In genomic region chr2:120724176-120724575, GRCm38 (mm10) we compare ENCODE assay signal across 22 mouse cellular contexts.
"Had no signal": no experiment of that assay in that cellular context is flagged by ENCODE, and none has a peak within 500 bp of the region (broad histone marks: within the 10 kb centered on the region; RNA-seq: fewer than 3 reads in every experiment).

No protein-coding gene starts in this region.

- H3K27me3 ChIP-seq: kidney, embryonic 15.5 days; limb, embryonic 12.5 days; limb, embryonic 15.5 days; midbrain, embryonic 12.5 days; midbrain, embryonic 15.5 days; neural tube, embryonic 13.5 days; stomach, embryonic 15.5 days had no signal

- H3K9ac ChIP-seq: kidney, embryonic 15.5 days; limb, embryonic 12.5 days; limb, embryonic 15.5 days; liver, embryonic 14.5 days; liver, postnatal 0 days; lung, embryonic 14.5 days; midbrain, embryonic 12.5 days; midbrain, embryonic 15.5 days; neural tube, embryonic 13.5 days; stomach, embryonic 15.5 days had no signal

- H3K4me2 ChIP-seq: kidney, embryonic 15.5 days; limb, embryonic 12.5 days; limb, embryonic 15.5 days; liver, embryonic 11.5 days; lung, embryonic 14.5 days; midbrain, embryonic 12.5 days; midbrain, embryonic 15.5 days; neural tube, embryonic 13.5 days; stomach, embryonic 15.5 days had no signal

- H3K9me3 ChIP-seq: kidney, embryonic 15.5 days; limb, embryonic 12.5 days; limb, embryonic 15.5 days; midbrain, embryonic 12.5 days; midbrain, embryonic 15.5 days; neural tube, embryonic 13.5 days; stomach, embryonic 15.5 days had no signal

- H3K4me3 ChIP-seq: kidney, embryonic 15.5 days; limb, embryonic 12.5 days; limb, embryonic 15.5 days; midbrain, embryonic 12.5 days; midbrain, embryonic 15.5 days; neural tube, embryonic 13.5 days; stomach, embryonic 15.5 days had no signal

- H3K27ac ChIP-seq: kidney, embryonic 15.5 days; limb, embryonic 12.5 days; limb, embryonic 15.5 days; liver, embryonic 14.5 days; macrophage; midbrain, embryonic 12.5 days; midbrain, embryonic 15.5 days; neural tube, embryonic 13.5 days; stomach, embryonic 15.5 days had no signal

- ATAC-seq: liver, postnatal 0 days; lung, postnatal 0 days; midbrain, embryonic 15.5 days had no signal

- DNase-seq: kidney, adult 8-10 months; kidney, postnatal 14 days; left cerebral cortex, postnatal 4 days; liver, postnatal 0 days; lung, embryonic 14.5 days; retina, postnatal 1 day; right cerebral cortex, postnatal 25 days; spleen, adult 18-20 months; thymus, adult 2 months; thymus, postnatal 14 days; thymus, postnatal 4 days had no signal
